Mouse (Mus musculus): Measurements from ENCODE around the gene Slc6a8. TPM values are rescaled to one million over a fixed set of nuclear protein-coding genes. Genes with fewer than 3 reads are reported as not detected.

Slc6a8 gene
- polyA plus RNA-seq (2012; ENCODE audit: low replicate concordance), result 0.57 and 0.89 TPM in 2 replicates

GRCm38 (mm10) chrX:73672879-73673618 lies at the start of gene Slc6a8:
Gene Slc6a8, plus strand, starts transcription at chrX:73673150.

GRCm38 (mm10) chrX:73639255-73639675 lies 33.7 kb upstream of the Slc6a8 start, which contains the start of gene Dusp9:
Gene Dusp9, plus strand, starts transcription at chrX:73639419.

DNA sequence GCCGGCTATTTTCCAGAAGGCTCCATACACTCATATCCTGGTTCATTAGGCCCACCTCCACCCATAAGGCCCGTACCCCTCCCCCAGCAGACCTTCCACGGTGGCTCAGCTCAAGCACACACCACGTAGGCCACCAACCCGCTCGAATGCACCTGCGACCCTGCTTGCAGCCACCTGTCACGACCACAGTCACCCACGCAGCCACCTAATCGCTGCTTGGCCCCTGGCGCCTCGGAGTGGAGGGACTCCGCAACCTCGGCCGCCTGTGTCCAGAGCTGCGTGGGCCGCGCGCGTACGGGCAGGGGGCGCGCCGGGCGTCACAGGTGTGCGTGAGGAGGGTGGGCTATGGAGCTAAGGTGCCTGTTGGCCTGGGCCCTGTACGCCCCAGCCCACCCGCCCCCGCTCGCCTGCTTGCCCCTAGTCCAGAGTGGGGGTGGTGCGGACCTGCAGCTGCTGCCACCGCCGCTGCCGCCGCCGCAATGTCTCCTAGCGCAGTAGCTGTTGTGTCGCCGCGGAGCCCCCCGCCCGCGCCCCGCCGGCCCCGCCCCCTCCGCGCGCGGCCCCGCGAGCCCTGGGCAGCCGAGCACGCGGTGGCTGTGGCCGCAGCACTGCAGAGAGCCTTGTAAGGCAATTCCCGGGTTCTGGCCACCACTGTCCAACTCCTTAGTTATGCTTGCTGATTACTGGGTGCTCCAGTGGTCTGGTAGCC lies 13.2 kb upstream of the Slc6a8 start, which contains the start of gene Pnck:
Gene Pnck, minus strand, starts transcription at position 543 of the 709 bp plus-strand sequence.

DNA sequence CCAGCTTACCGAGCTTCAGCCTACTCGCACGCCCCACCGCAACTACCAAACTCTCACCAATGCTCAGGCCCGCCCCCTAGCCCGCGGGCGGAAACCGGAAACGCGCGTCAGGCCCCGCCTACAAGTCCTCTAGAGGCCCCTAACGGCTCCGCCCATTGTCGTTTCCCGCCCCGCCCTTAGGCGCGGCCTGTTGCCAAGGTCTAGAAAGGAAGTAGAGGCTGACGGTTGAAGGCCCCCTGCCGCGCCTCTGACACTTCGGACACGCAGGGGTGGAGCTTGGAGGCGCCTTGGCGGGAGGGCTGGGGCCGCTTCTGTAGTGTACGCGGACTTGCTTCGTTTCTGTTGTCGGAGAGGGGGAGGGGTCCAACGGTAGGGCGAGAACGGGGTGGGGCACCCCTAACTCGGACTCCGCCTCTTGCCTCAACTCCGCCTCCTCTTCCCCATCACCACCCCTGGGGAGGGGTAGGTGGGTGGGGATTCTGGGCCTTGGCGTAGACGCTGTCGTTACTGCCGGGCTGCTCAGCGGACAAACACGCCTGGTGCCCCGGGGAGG lies 43.2 kb downstream of the Slc6a8 start, which contains the start of the genes Bcap31 and Abcd1:
Gene Bcap31, minus strand, starts transcription at position 67 of the 553 bp plus-strand sequence.
Gene Abcd1, plus strand, starts transcription at position 489 of the 553 bp plus-strand sequence.

Other genes starting within 250 kb of the Slc6a8 start
- not detected in 2 replicates for gene Trex2, start 237.8 kb upstream of the Slc6a8 start, polyA plus RNA-seq (2012; ENCODE audit: low replicate concordance)
- 1.0 and 2.9 TPM in 2 replicates for gene Haus7, start 214.1 kb upstream of the Slc6a8 start, polyA plus RNA-seq (2012; ENCODE audit: low replicate concordance)
- gene Bgn, start 189.5 kb upstream of the Slc6a8 start, polyA plus RNA-seq (2012; ENCODE audit: low replicate concordance), result 0.98 and 20.4 TPM in 2 replicates
- not detected in 2 replicates for gene Atp2b3, start 170.1 kb upstream of the Slc6a8 start, polyA plus RNA-seq (2012; ENCODE audit: low replicate concordance)
- gene Dusp9, start 33.7 kb upstream of the Slc6a8 start, polyA plus RNA-seq (2012; ENCODE audit: low replicate concordance), result 0.32 and 0.43 TPM in 2 replicates
- 0.21 and 0.50 TPM in 2 replicates for gene Pnck, start 13.0 kb upstream of the Slc6a8 start, polyA plus RNA-seq (2012; ENCODE audit: low replicate concordance)
- 5.8 and 8.4 TPM in 2 replicates for gene Bcap31, start 43.0 kb downstream of the Slc6a8 start, polyA plus RNA-seq (2012; ENCODE audit: low replicate concordance)
- 10.7 and 18.0 TPM in 2 replicates for gene Abcd1, start 43.4 kb downstream of the Slc6a8 start, polyA plus RNA-seq (2012; ENCODE audit: low replicate concordance)
- 0.75 and 0.76 TPM in 2 replicates for gene Plxnb3, start 83.9 kb downstream of the Slc6a8 start, polyA plus RNA-seq (2012; ENCODE audit: low replicate concordance)
- gene Srpk3, start 101.3 kb downstream of the Slc6a8 start, polyA plus RNA-seq (2012; ENCODE audit: low replicate concordance), result 3.0 and 9.8 TPM in 2 replicates
- 21.6 and 28.2 TPM in 2 replicates for gene Idh3g, start 113.7 kb downstream of the Slc6a8 start, polyA plus RNA-seq (2012; ENCODE audit: low replicate concordance)
- 13.6 and 32.8 TPM in 2 replicates for gene Ssr4, start 113.9 kb downstream of the Slc6a8 start, polyA plus RNA-seq (2012; ENCODE audit: low replicate concordance)
- gene Pdzd4, start 151.8 kb downstream of the Slc6a8 start, polyA plus RNA-seq (2012; ENCODE audit: low replicate concordance), result 0.80 and 1.3 TPM in 2 replicates
- gene Avpr2, start 219.0 kb downstream of the Slc6a8 start, polyA plus RNA-seq (2012; ENCODE audit: low replicate concordance), result 0.46 TPM in 1 of 2 replicates, not detected in the other
- 0.76 and 0.90 TPM in 2 replicates for gene L1cam, start 223.0 kb downstream of the Slc6a8 start, polyA plus RNA-seq (2012; ENCODE audit: low replicate concordance)
- gene Arhgap4, start 248.7 kb downstream of the Slc6a8 start, polyA plus RNA-seq (2012; ENCODE audit: low replicate concordance), result 14.9 and 31.1 TPM in 2 replicates
- 50.5 and 132 TPM in 2 replicates for gene Naa10, start 248.8 kb downstream of the Slc6a8 start, polyA plus RNA-seq (2012; ENCODE audit: low replicate concordance)